Mouse (Mus musculus): ENCODE measurements around the gene Palm2. TPM values are rescaled to one million over a fixed set of nuclear protein-coding genes. Genes with fewer than 3 reads are reported as not detected.

The Palm2 gene
- polyA plus RNA-seq, 1 experiment from 2014 or later = 8.6 TPM

DNA sequence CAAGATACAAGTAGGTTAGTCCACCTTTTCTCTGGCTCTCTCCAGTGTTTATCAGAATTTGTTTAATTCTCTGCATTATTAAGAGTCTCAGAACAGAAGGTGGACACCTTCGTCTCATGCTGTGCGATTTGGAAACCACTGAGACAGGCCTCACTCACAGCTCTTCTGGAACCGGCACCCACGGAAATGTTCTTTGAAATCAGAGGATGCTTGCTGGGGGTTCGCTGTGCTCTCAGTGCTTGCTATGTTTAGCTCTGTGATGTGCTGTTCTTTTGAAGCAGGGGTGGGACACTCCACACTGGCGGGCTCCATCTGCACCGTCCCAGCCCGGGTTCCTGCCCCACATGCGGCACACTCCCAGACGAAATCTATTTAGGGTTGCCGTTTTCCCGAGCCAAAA is 222.3 kb downstream of the Palm2 start:
- Histone ChIP-seq H3K9me3 (no peaks in the 10 kb centered on the region), H3K4me2 (no peak overlapping the region), H3K4me3 (no peak overlapping the region), H3K27ac (no peak overlapping the region), H3K4me1 (no peaks in the 10 kb centered on the region), H3K27me3 (no peaks in the 10 kb centered on the region), H3K9ac (no peak overlapping the region), H3K36me3 (peaks cover 15% of the 10 kb centered on the region)
- ATAC-seq (ENCODE audit: insufficient number of reproducible peaks, low FRiP score, low TSS enrichment, low read depth) = no peak
- WGBS = 85% methylated on average over 12 of the region's 12 CpGs

DNA sequence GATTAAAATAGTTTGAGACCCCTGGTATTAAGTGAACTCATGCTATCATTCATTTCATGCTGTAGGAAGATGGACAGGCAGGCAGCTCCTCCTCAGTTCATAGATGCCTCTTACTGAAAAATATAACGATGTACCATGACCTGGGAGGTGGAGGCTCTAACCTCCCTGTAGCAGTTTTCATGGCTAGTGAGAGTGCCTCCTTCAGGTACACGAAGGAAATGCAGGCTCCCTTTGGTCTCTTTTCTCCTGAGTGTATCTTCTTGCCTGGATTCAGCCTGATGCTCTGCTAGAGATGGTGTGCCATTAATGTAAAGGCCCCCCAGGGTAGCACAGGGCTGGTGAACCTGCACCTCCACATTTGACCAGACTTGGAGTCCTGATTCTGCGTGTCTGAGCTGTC is 222.8 kb downstream of the Palm2 start:
- no peaks in the 10 kb centered on the region for H3K27me3 ChIP-seq
- no peak overlapping the region for H3K9ac ChIP-seq
- WGBS = 85% methylated on average over 3 of the region's 3 CpGs
- H3K36me3 ChIP-seq = peaks cover 15% of the 10 kb centered on the region
- ATAC-seq (ENCODE audit: insufficient number of reproducible peaks, low FRiP score, low TSS enrichment, low read depth) = no peak
- H3K27ac ChIP-seq = no peak overlapping the region
- H3K4me1 ChIP-seq = no peaks in the 10 kb centered on the region
- H3K4me2 ChIP-seq = no peak overlapping the region
- H3K4me3 ChIP-seq = no peak overlapping the region
- H3K9me3 ChIP-seq = no peaks in the 10 kb centered on the region

DNA sequence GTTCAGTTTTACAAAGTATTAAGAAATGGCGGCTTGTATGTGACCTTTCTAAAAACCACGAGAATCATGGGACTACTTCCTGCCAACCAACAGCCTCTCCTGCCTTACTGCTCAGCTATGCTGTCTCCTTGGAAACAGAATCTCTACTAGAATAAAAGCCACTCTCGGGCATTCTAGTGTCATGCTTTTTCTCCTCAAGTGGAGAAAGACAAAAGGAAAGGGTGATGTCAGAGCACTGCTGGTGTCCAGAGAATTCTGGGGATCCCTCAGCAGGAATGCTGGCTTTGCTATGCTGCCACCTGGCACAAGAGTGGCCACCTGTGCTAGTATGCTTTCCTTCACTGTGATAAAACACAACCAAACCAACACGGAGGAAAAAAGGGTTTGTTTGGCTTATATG is 226.4 kb downstream of the Palm2 start:
- WGBS = 35% methylated on average over 4 of the region's 4 CpGs
- no peak overlapping the region for H3K27ac ChIP-seq
- H3K4me2 ChIP-seq = no peak overlapping the region
- no peaks in the 10 kb centered on the region for H3K27me3 ChIP-seq
- no peak overlapping the region for H3K4me3 ChIP-seq
- ATAC-seq (ENCODE audit: insufficient number of reproducible peaks, low FRiP score, low TSS enrichment, low read depth) = no peak
- H3K4me1 ChIP-seq = no peaks in the 10 kb centered on the region
- no peaks in the 10 kb centered on the region for H3K9me3 ChIP-seq
- peaks cover 14% of the 10 kb centered on the region for H3K36me3 ChIP-seq
- no peak overlapping the region for H3K9ac ChIP-seq

DNA sequence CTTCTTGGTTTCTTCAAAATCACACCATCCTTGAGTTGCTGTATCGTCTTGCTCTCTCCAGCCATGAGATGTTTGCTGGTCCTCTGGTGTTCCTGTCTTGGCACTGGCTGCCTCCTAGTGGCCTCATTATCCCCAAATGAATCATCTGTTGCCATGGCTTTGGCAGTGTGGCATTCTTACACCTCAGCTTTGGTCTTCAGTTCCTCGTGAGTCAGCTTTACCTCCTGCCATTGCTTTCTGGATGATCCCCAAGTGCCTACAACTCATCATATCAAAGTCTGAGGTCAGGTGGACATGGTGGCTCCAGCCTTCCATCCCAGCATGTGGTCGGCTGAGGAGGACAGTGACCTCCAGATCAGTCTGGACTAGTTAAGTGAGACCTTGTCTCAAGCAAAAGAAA is 232.1 kb downstream of the Palm2 start:
- H3K4me2 ChIP-seq = no peak overlapping the region
- H3K36me3 ChIP-seq = peaks cover 5% of the 10 kb centered on the region; the same call in 1 of the 2 replicates
- no peak overlapping the region for H3K27ac ChIP-seq
- no peak overlapping the region for H3K9ac ChIP-seq
- ATAC-seq (ENCODE audit: insufficient number of reproducible peaks, low FRiP score, low TSS enrichment, low read depth) = no peak
- H3K4me3 ChIP-seq = no peak overlapping the region
- H3K9me3 ChIP-seq = no peaks in the 10 kb centered on the region
- 78% methylated on average over 3 of the region's 3 CpGs for WGBS
- H3K27me3 ChIP-seq = no peaks in the 10 kb centered on the region
- H3K4me1 ChIP-seq = 0 out of 2 replicates have a peak, but pooled peaks cover 3% of the 10 kb centered on the region

DNA sequence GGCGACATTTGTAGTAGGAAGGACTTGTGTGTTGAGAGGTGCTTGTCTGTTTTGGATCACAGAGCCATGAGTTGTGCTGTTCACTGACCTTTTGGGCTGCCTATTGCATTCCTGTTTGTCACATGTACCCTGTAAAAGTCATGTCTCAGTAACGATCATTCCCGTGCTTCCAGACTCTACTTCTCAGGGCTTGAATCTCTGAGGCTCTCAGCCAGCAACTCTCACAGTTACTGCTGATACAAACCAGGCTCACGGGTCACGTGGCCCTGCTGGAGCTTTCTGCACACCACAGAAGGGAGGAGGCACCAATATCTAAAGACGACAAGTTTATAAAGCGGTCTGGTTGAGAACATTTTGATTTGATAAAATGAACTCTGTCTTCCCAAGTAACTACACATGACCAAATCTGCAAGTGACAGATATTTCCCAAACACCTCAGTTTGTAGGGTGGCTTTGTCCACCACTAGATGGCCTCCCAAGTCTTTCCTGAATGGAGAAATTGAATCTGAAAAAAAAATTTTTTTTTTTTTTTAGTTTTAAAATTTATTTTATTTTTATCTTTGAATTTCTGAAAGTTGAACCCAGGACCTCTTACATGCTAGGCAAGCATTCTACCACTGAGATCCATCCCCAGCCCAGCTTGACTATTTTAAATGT is 236.9 kb downstream of the Palm2 start:
- peaks cover 33% of the 10 kb centered on the region for H3K4me1 ChIP-seq
- WGBS = 33% methylated on average over 7 of the region's 7 CpGs
- H3K9ac ChIP-seq = no peak overlapping the region
- H3K27me3 ChIP-seq = no peaks in the 10 kb centered on the region
- H3K9me3 ChIP-seq = no peaks in the 10 kb centered on the region
- no peak for ATAC-seq (ENCODE audit: insufficient number of reproducible peaks, low FRiP score, low TSS enrichment, low read depth)
- H3K4me3 ChIP-seq = no peak overlapping the region
- no peak overlapping the region for H3K4me2 ChIP-seq
- H3K36me3 ChIP-seq = no peaks in the 10 kb centered on the region
- no peak overlapping the region for H3K27ac ChIP-seq

DNA sequence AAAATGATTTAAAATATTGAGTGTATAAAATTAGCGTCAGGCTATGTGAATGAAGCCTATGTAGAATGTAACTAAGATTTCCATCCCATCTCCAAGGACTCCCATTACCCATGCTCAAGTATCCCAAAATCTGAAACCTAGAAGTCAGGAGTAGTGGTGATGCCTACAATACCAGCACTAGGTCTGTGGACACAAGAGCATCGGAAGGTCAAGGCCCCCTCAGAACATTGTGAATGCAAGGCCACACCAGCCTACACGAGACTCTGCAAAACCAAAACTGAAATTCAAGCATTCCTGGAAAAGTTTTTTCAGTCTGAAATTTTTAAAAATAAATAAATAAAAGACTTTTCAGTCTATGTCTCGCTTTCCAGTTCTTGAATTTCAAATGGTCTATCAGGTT is 238.5 kb downstream of the Palm2 start:
- no peak for ATAC-seq (ENCODE audit: insufficient number of reproducible peaks, low FRiP score, low TSS enrichment, low read depth)
- Histone ChIP-seq H3K9me3 (no peaks in the 10 kb centered on the region), H3K27ac (no peak overlapping the region), H3K4me3 (no peak overlapping the region), H3K9ac (no peak overlapping the region), H3K4me1 (peaks cover 33% of the 10 kb centered on the region), H3K36me3 (no peaks in the 10 kb centered on the region), H3K27me3 (no peaks in the 10 kb centered on the region), H3K4me2 (no peak overlapping the region)
- 78% methylated on average over 4 of the region's 4 CpGs for WGBS

DNA sequence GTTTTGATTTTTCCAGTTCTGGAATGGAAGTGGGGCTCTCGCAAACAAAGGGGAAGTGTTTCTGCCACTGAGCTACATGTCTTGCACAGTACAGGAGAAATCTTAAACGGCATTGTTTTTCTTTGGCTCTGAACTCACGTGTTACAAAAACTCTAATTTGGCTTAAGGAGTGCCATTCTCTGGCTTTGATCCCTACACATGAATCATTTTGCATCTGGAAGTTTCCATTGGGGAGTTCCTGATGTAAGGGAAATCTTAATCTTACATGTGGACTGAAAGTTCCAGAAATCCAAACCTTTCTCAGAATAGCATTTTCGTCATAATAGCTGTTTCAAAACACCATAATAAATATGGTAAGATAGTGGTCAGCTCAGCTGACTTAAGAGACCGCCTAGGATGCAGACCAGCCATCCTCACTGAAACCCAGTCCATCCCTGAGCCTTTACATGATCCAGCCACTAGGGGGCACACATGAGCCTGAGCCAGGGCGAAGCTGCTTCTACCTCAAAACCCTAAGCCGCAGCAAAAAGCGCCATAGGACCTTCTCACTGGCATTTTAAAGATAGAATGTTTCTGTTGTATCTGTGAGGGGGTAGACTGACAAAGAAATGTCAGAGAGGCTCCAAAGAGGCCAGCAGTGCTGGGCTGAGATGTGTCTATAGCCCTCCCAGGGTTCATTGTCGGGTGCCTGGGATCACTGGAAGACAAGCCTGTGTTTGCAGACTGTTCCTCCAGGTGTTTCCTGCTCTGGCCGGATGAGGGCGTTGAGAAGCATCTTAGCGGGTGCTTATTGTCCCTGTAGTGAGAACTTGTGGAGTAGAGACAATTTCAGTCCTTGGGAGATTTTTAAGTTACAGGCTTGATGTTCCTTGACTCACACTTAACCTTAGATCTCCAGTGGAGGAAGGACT is 239.2 kb downstream of the Palm2 start:
- Histone ChIP-seq H3K4me1 (peaks cover 33% of the 10 kb centered on the region), H3K36me3 (0 out of 2 replicates have a peak, but pooled peaks cover 3% of the 10 kb centered on the region), H3K27ac (peak overlapping the region; percentile 47; the same call in 1 of the 2 replicates), H3K9ac (no peak overlapping the region), H3K27me3 (no peaks in the 10 kb centered on the region), H3K9me3 (no peaks in the 10 kb centered on the region), H3K4me2 (peak overlapping the region; percentile 38), H3K4me3 (no peak overlapping the region)
- ATAC-seq (ENCODE audit: insufficient number of reproducible peaks, low FRiP score, low TSS enrichment, low read depth) = no peak
- 11% methylated on average over 12 of the region's 12 CpGs for WGBS

- Histone ChIP-seq H3K27me3 (no peaks in the 10 kb centered on the region), H3K36me3 (0 out of 2 replicates have a peak, but pooled peaks cover 4% of the 10 kb centered on the region), H3K4me3 (no peak overlapping the region), H3K4me2 (no peak overlapping the region), H3K4me1 (peaks cover 33% of the 10 kb centered on the region), H3K27ac (peak overlapping the region; percentile 61; the same call in 1 of the 2 replicates), H3K9me3 (no peaks in the 10 kb centered on the region), H3K9ac (no peak overlapping the region)
- WGBS = 61% methylated on average over 7 of the region's 7 CpGs
- ATAC-seq (ENCODE audit: insufficient number of reproducible peaks, low FRiP score, low TSS enrichment, low read depth) = no peak
Measured at GRCm38 (mm10) chr4:57674351-57674750, 240.3 kb downstream of the Palm2 start.

DNA sequence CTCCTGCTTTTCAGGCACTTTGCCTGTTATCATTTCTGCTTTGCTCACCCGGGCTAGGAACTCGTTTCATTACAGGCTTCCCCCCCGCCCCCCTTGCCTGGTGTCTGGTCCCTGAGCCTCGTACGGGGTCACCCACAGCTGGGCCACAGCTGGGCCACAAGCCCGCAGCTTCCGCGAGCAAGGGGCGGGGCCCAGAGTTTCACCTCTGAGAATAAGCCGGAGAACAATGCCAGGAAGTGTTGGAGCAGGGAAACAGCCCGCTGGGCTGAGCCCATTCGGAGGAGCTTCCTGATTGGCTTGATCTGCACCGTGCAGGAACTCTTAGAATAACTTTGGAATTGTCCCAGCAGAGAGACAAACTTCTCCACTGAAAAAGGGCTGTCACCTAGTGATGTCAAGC is 241.3 kb downstream of the Palm2 start:
- Histone ChIP-seq H3K36me3 (0 out of 2 replicates have a peak, but pooled peaks cover 4% of the 10 kb centered on the region), H3K9ac (no peak overlapping the region), H3K9me3 (no peaks in the 10 kb centered on the region), H3K4me2 (peak overlapping the region; percentile 51), H3K27ac (peak overlapping the region; percentile 61), H3K27me3 (no peaks in the 10 kb centered on the region), H3K4me1 (peaks cover 33% of the 10 kb centered on the region), H3K4me3 (peak overlapping the region; percentile 29)
- peak; percentile 77 for ATAC-seq (ENCODE audit: insufficient number of reproducible peaks, low FRiP score, low TSS enrichment, low read depth)
- 3% methylated on average over 13 of the region's 13 CpGs for WGBS

- H3K27ac ChIP-seq = no peak overlapping the region
- WGBS = 80% methylated on average over 12 of the region's 12 CpGs
Measured at GRCm38 (mm10) chr4:57677916-57678315, 243.9 kb downstream of the Palm2 start.

GRCm38 (mm10) chr4:57678991-57679457 is 245.0 kb downstream of the Palm2 start:
- 86% methylated on average over 9 of the region's 9 CpGs for WGBS
- ATAC-seq (ENCODE audit: insufficient number of reproducible peaks, low FRiP score, low TSS enrichment, low read depth) = no peak

More at GRCm38 (mm10) chr4:57677916-57678315, 243.9 kb downstream of the Palm2 start:
- H3K9me3 ChIP-seq = no peaks in the 10 kb centered on the region
- H3K9ac ChIP-seq = no peak overlapping the region
- no peaks in the 10 kb centered on the region for H3K27me3 ChIP-seq
- H3K4me3 ChIP-seq = no peak overlapping the region
- H3K36me3 ChIP-seq = 0 out of 2 replicates have a peak, but pooled peaks cover 4% of the 10 kb centered on the region
- no peak overlapping the region for H3K4me2 ChIP-seq
- H3K4me1 ChIP-seq = peaks cover 34% of the 10 kb centered on the region
- no peak for ATAC-seq (ENCODE audit: insufficient number of reproducible peaks, low FRiP score, low TSS enrichment, low read depth)

GRCm38 (mm10) chr4:57680186-57680585 is 246.1 kb downstream of the Palm2 start:
- no peak for ATAC-seq (ENCODE audit: insufficient number of reproducible peaks, low FRiP score, low TSS enrichment, low read depth)
- Histone ChIP-seq H3K9ac (no peak overlapping the region), H3K4me2 (no peak overlapping the region), H3K4me3 (no peak overlapping the region), H3K27ac (no peak overlapping the region), H3K27me3 (no peaks in the 10 kb centered on the region), H3K36me3 (0 out of 2 replicates have a peak, but pooled peaks cover 4% of the 10 kb centered on the region), H3K4me1 (peaks cover 13% of the 10 kb centered on the region), H3K9me3 (no peaks in the 10 kb centered on the region)
- 69% methylated on average over 12 of the region's 12 CpGs for WGBS

More at GRCm38 (mm10) chr4:57678991-57679457, 245.0 kb downstream of the Palm2 start:
- no peaks in the 10 kb centered on the region for H3K9me3 ChIP-seq
- H3K4me3 ChIP-seq = no peak overlapping the region
- H3K9ac ChIP-seq = no peak overlapping the region
- H3K27ac ChIP-seq = no peak overlapping the region
- H3K4me2 ChIP-seq = no peak overlapping the region
- no peaks in the 10 kb centered on the region for H3K27me3 ChIP-seq
- H3K36me3 ChIP-seq = 0 out of 2 replicates have a peak, but pooled peaks cover 4% of the 10 kb centered on the region
- H3K4me1 ChIP-seq = peaks cover 23% of the 10 kb centered on the region

Measured in limb, embryonic 15.5 days (tissue).